Mouse (Mus musculus) liver, embryonic 14.5 days (tissue): ENCODE measurements around the gene Lrsam1. TPM values are rescaled to one million over a fixed set of nuclear protein-coding genes. Genes with fewer than 3 reads are reported as not detected.

Source experiments
- ATAC-seq: fragments of 200-750 bp; cut with Nextera tagmentation; 2 replicates; pipeline ENCODE4 v1.8.0; 2017; ENCODE audit warnings: moderate number of reproducible peaks, mild to moderate bottlenecking, moderate library complexity; ENCODE audit not compliant: insufficient read depth
- DNase-seq, 3 experiments: peaks; one replicate each; pipeline ENCODE4 v3.0.0-alpha.2; 2012 to 2013; ENCODE audit warnings: low read depth in 3 of 3, low spot score in 3 of 3
- H3K27ac ChIP-seq: fragments of 300-500 bp; sonication (generic); 2 replicates; pipeline ENCODE4 v1.5.1; 2014; ENCODE audit warnings: moderate library complexity, mild to moderate bottlenecking, control low read depth, inconsistent platforms
- H3K27me3 ChIP-seq: fragments of 300-500 bp; sonication (generic); 2 replicates; pipeline ENCODE4 v1.6.1; 2014; ENCODE audit warnings: mild to moderate bottlenecking, low read length, moderate library complexity; ENCODE audit not compliant: control insufficient read depth, insufficient read depth
- H3K36me3 ChIP-seq: fragments of 300-500 bp; sonication (generic); replicated peaks from 2 replicates; pipeline ENCODE4 v1.6.1; 2014; ENCODE audit warnings: low read depth; ENCODE audit not compliant: control insufficient read depth, insufficient read depth
- H3K4me1 ChIP-seq, 2 experiments: fragments of 200-500 bp in 1 of 2; fragments of 300-500 bp in 1 of 2; sonication (generic) in 1 of 2; replicated peaks; 2 replicates each; pipeline ENCODE4 v1.6.1; 2012 to 2014; ENCODE audit warnings: antibody characterized with exemption in 1 of 2, inconsistent platforms in 1 of 2, low read length in 1 of 2; ENCODE audit not compliant: control insufficient read depth in 2 of 2, insufficient read depth in 2 of 2
- H3K4me2 ChIP-seq: fragments of 300-500 bp; sonication (generic); 2 replicates; pipeline ENCODE4 v1.6.1; 2014; ENCODE audit warnings: low read depth, mild to moderate bottlenecking, control low read depth, moderate library complexity
- H3K4me3 ChIP-seq, 2 experiments: fragments of 200-500 bp in 1 of 2; fragments of 300-500 bp in 1 of 2; sonication (generic) in 1 of 2; 2 replicates each; pipeline ENCODE4 v1.5.1; 2012 to 2014; ENCODE audit warnings: low read depth in 2 of 2, low read length in 2 of 2, mild to moderate bottlenecking in 2 of 2, control low read depth in 1 of 2, inconsistent platforms in 1 of 2, moderate library complexity in 1 of 2; ENCODE audit not compliant: insufficient read depth in 1 of 2
- H3K9ac ChIP-seq: fragments of 300-500 bp; sonication (generic); replicated peaks from 2 replicates; pipeline ENCODE4 v1.6.1; 2014; ENCODE audit warnings: mild to moderate bottlenecking, control low read depth, moderate library complexity
- H3K9me3 ChIP-seq: fragments of 300-500 bp; sonication (generic); 2 replicates; pipeline ENCODE4 v1.6.1; 2016; ENCODE audit warnings: low read length, mixed read lengths; ENCODE audit not compliant: control insufficient read depth
- CTCF ChIP-seq: IDR thresholded peaks from 2 replicates; pipeline ENCODE4 v1.5.1; 2016; ENCODE audit warnings: antibody characterized with exemption, low read depth, control low read depth
- EP300 ChIP-seq: IDR thresholded peaks from 2 replicates; pipeline ENCODE4 v1.6.1; 2016; ENCODE audit warnings: antibody characterized with exemption, low read depth
- WGBS: fragments of 180-500 bp; shearing (Covaris S2); extraction: QIAGEN DNeasy Blood & Tissue Kit; methylation state at CpG from one replicate; pipeline ENCODE4 v1.1.7; 2014; ENCODE audit not compliant: insufficient replicate concordance; 5-methylcytosine and 5-hydroxymethylcytosine counted together
- polyA plus RNA-seq, 2 experiments: library from polyadenylated mRNA; depleted of rRNA in 1 of 2; stranded (reverse) in 1 of 2; unstranded in 1 of 2; fragments of >200 nt; fragmentation: Nextera tagmentation in 1 of 2; extraction: Ambion mirVana in 1 of 2; gene quantifications; 2 replicates each; pipeline versions ENCODE4 v1.2.1 to v1.2.3; 2012 to 2014

The Lrsam1 gene
- polyA plus RNA-seq, 2 experiments: 1.1 to 2.5 TPM

DNA sequence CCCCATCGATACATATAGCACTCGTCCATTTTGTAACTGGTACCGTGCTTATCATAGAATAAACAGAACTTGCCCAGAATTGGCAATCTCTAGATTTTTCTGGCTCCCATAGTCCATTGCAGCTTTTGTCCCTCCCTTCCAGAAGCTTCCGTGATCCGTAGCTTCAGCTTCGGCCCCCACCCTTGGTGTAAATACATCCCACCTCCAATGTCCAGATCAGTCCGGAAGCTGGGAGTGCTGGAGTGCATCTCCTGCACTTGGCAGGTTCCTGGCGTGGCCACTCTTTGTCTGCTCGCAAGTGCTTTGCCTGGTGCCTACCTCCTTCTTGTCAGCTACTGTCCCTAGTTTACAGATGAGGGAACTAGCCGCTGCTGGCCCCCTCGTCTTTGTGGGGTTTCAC lies 52.6 kb downstream of the Lrsam1 start:
- WGBS: 49% methylated on average over 11 of the region's 11 CpGs

DNA sequence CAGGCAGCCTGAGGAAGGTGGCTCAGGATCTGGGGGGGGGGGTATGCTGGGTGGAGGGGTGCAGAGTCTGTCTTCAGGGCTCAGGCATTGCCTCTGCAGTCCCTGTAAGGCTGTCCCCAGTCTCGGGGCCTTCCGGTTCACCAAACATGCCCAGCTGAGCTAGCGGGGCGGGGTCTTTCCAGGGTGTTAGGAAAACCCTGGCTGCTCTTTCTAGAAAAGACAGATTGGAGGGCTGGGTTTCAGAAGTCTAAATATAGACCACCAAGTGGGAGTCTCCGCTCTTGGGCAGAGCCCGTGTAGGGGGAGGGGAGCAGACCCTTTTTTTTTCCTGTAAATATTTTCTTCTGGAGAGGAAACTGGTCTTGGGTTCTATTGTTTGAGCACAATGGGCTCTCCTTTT lies 53.1 kb downstream of the Lrsam1 start:
- TF ChIP-seq CTCF (no peak), EP300 (no peak)
- H3K27me3 ChIP-seq: no peaks in the 10 kb centered on the region
- H3K4me1 ChIP-seq: peaks cover 11 to 27% of the 10 kb centered on the region in 2 experiments
- ATAC-seq (no peak), DNase-seq (no peak)
- no peaks in the 10 kb centered on the region for H3K36me3 ChIP-seq
- no peak overlapping the region for H3K9ac ChIP-seq
- H3K4me2 ChIP-seq: no peak overlapping the region
- 39% methylated on average over 6 of the region's 6 CpGs for WGBS
- H3K27ac ChIP-seq: no peak overlapping the region
- H3K9me3 ChIP-seq: no peaks in the 10 kb centered on the region
- H3K4me3 ChIP-seq: no peak overlapping the region

More for the DNA sequence above, 52.6 kb downstream of the Lrsam1 start:
- TF ChIP-seq EP300 (no peak), CTCF (no peak)
- Histone ChIP-seq H3K27ac (no peak overlapping the region), H3K4me2 (no peak overlapping the region), H3K27me3 (no peaks in the 10 kb centered on the region), H3K9ac (no peak overlapping the region), H3K36me3 (no peaks in the 10 kb centered on the region), H3K4me3 (no peak overlapping the region), H3K9me3 (no peaks in the 10 kb centered on the region), H3K4me1 (peaks cover 8 to 22% of the 10 kb centered on the region in 2 experiments)
- no peak for ATAC-seq
- no peak for DNase-seq

DNA sequence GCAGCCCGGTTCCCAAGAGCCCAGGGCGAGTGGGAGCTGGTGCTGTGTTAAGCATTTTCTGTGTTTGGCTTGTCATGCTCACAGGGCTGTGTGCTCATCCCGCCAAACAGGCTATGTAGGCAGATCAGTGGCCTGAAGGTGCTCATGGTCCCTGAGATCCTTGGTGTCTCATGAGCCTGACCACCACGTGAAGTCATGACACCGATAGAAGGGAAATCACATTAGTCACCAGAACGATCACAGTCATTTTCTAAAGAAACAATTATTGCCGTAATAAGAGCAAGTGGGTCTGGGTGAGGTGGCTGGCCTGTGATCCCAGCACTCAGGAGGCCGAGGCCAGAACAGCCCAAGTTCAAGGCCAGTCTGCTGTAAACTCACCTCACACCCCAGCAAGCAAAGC lies 54.0 kb downstream of the Lrsam1 start:
- WGBS: 69% methylated on average over 8 of the region's 8 CpGs
- H3K9me3 ChIP-seq: no peaks in the 10 kb centered on the region
- no peak overlapping the region for H3K9ac ChIP-seq
- TF ChIP-seq CTCF: no peak
- TF ChIP-seq EP300: no peak
- H3K4me2 ChIP-seq: no peak overlapping the region
- DNase-seq: no peak
- no peaks in the 10 kb centered on the region for H3K36me3 ChIP-seq
- ATAC-seq: no peak
- H3K27ac ChIP-seq: no peak overlapping the region
- H3K27me3 ChIP-seq: no peaks in the 10 kb centered on the region
- no peak overlapping the region for H3K4me3 ChIP-seq
- H3K4me1 ChIP-seq: peaks cover 11 to 29% of the 10 kb centered on the region in 2 experiments

DNA sequence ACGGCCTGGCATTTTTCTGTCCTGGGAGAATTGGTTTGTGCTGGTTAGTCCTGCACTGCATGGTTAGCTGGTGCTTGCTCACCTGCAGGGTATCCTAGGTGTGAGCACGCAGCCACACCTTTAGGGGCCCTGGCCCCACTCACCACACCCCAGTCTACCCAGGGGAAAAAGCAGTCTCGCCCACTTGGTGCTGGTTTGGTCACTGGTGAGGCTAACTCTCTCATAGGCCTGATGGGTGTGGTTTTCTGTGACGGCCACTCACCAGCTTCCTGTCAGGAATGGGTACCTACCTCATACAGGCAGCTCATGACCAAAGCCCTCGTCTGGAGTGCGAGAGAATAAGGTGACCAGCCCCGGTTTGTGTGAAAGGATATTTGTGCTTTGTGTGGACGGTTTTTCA lies 56.1 kb downstream of the Lrsam1 start:
- Histone ChIP-seq H3K4me3 (no peak overlapping the region), H3K27me3 (no peaks in the 10 kb centered on the region), H3K27ac (no peak overlapping the region), H3K4me1 (peaks cover 11 to 29% of the 10 kb centered on the region in 2 experiments), H3K4me2 (no peak overlapping the region), H3K9ac (no peak overlapping the region), H3K9me3 (no peaks in the 10 kb centered on the region), H3K36me3 (no peaks in the 10 kb centered on the region)
- TF ChIP-seq EP300 (no peak), CTCF (no peak)
- ATAC-seq (no peak), DNase-seq (no peak)
- 59% methylated on average over 8 of the region's 8 CpGs for WGBS

DNA sequence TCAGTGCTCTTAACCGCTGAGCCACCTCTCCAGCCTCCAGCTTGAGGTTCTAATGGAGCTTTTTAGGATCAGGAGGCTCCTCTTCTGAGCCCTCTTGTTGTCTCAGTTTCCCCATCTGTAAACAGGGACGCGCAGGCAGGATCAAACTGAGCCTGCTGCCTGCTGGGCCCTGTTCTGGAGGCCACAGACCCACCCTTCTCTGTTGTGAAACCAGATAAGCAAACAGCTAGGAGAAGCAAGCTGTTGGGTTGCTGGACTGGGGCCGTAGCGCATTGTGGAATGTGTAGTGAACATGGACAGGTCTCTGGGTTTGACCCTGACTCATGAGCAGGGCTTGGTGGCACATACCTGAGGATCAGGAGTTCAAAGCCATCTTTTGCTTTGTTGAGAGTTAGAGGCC lies 56.8 kb downstream of the Lrsam1 start:
- no peak overlapping the region for H3K9ac ChIP-seq
- 26% methylated on average over 5 of the region's 5 CpGs for WGBS
- no peak overlapping the region for H3K27ac ChIP-seq
- no peaks in the 10 kb centered on the region for H3K9me3 ChIP-seq
- no peak overlapping the region for H3K4me3 ChIP-seq
- peak in 1 of 3 experiments; percentile 36 for DNase-seq
- no peaks in the 10 kb centered on the region for H3K27me3 ChIP-seq
- H3K4me1 ChIP-seq: peaks cover 11 to 29% of the 10 kb centered on the region in 2 experiments
- no peaks in the 10 kb centered on the region for H3K36me3 ChIP-seq
- peak; percentile 76 for ATAC-seq
- TF ChIP-seq CTCF (no peak), EP300 (no peak)
- no peak overlapping the region; the same call in 1 of the 2 replicates for H3K4me2 ChIP-seq
